Mouse (Mus musculus): Measurements from ENCODE around the gene Adamtsl4. TPM values are rescaled to one million over a fixed set of nuclear protein-coding genes. Genes with fewer than 3 reads are reported as not detected.

Gene Adamtsl4
- polyA plus RNA-seq, 1 experiment from 2014 or later: 0.64 TPM

GRCm38 (mm10) chr3:95726696-95727358 is 39.1 kb upstream of the Adamtsl4 start:
- Histone ChIP-seq H3K36me3 (ENCODE audit: control insufficient read depth, insufficient read depth, low read length) (no peaks in the 10 kb centered on the region), H3K4me1 (replicated peaks; ENCODE audit: control insufficient read depth, insufficient read depth, low read length) (no peaks in the 10 kb centered on the region), H3K4me3 (ENCODE audit: low read depth, low read length) (no peak overlapping the region), H3K9ac (ENCODE audit: low read length) (no peak overlapping the region), H3K27me3 (ENCODE audit: control insufficient read depth, insufficient read depth, low read length) (no peaks in the 10 kb centered on the region), H3K9me3 (ENCODE audit: control insufficient read depth, low read length) (no peaks in the 10 kb centered on the region), H3K27ac (ENCODE audit: low read depth, low read length) (no peak overlapping the region), H3K4me2 (ENCODE audit: low read depth, low read length, severe bottlenecking) (no peak overlapping the region)
- ATAC-seq (replicated peaks; ENCODE audit: low FRiP score) (no peak), DNase-seq (ENCODE audit: low spot score) (no peak)
- WGBS: 75% methylated on average over 7 of the region's 7 CpGs

GRCm38 (mm10) chr3:95725863-95726262 is 38.1 kb upstream of the Adamtsl4 start:
- Histone ChIP-seq H3K9ac (ENCODE audit: low read length) (no peak overlapping the region), H3K4me2 (ENCODE audit: low read depth, low read length, severe bottlenecking) (no peak overlapping the region), H3K27me3 (ENCODE audit: control insufficient read depth, insufficient read depth, low read length) (no peaks in the 10 kb centered on the region), H3K36me3 (ENCODE audit: control insufficient read depth, insufficient read depth, low read length) (no peaks in the 10 kb centered on the region), H3K27ac (ENCODE audit: low read depth, low read length) (no peak overlapping the region), H3K9me3 (ENCODE audit: control insufficient read depth, low read length) (no peaks in the 10 kb centered on the region), H3K4me1 (replicated peaks; ENCODE audit: control insufficient read depth, insufficient read depth, low read length) (no peaks in the 10 kb centered on the region), H3K4me3 (ENCODE audit: low read depth, low read length) (no peak overlapping the region)
- DNase-seq (ENCODE audit: low spot score) (no peak), ATAC-seq (replicated peaks; ENCODE audit: low FRiP score) (no peak)
- 90% methylated on average over 7 of the region's 7 CpGs for WGBS

GRCm38 (mm10) chr3:95722386-95722785 is 34.7 kb upstream of the Adamtsl4 start:
- H3K9ac ChIP-seq (ENCODE audit: low read length): no peak overlapping the region
- 82% methylated on average over 3 of the region's 3 CpGs for WGBS
- H3K36me3 ChIP-seq (ENCODE audit: control insufficient read depth, insufficient read depth, low read length): no peaks in the 10 kb centered on the region
- H3K27me3 ChIP-seq (ENCODE audit: control insufficient read depth, insufficient read depth, low read length): no peaks in the 10 kb centered on the region
- DNase-seq (ENCODE audit: low spot score) (no peak), ATAC-seq (replicated peaks; ENCODE audit: low FRiP score) (no peak)
- no peaks in the 10 kb centered on the region for H3K4me1 ChIP-seq (replicated peaks; ENCODE audit: control insufficient read depth, insufficient read depth, low read length)
- no peak overlapping the region for H3K4me3 ChIP-seq (ENCODE audit: low read depth, low read length)
- H3K9me3 ChIP-seq (ENCODE audit: control insufficient read depth, low read length): no peaks in the 10 kb centered on the region
- H3K4me2 ChIP-seq (ENCODE audit: low read depth, low read length, severe bottlenecking): no peak overlapping the region
- H3K27ac ChIP-seq (ENCODE audit: low read depth, low read length): no peak overlapping the region

- H3K9ac ChIP-seq (ENCODE audit: low read length): no peak overlapping the region
- H3K4me3 ChIP-seq (ENCODE audit: low read depth, low read length): no peak overlapping the region
- no peaks in the 10 kb centered on the region for H3K9me3 ChIP-seq (ENCODE audit: control insufficient read depth, low read length)
- DNase-seq (ENCODE audit: low spot score) (no peak), ATAC-seq (replicated peaks; ENCODE audit: low FRiP score) (no peak)
- H3K27me3 ChIP-seq (ENCODE audit: control insufficient read depth, insufficient read depth, low read length): no peaks in the 10 kb centered on the region
- H3K36me3 ChIP-seq (ENCODE audit: control insufficient read depth, insufficient read depth, low read length): no peaks in the 10 kb centered on the region
- no peak overlapping the region for H3K4me2 ChIP-seq (ENCODE audit: low read depth, low read length, severe bottlenecking)
- no peak overlapping the region for H3K27ac ChIP-seq (ENCODE audit: low read depth, low read length)
- 93% methylated on average over 2 of the region's 2 CpGs for whole genome bisulfite sequencing
- H3K4me1 ChIP-seq (replicated peaks; ENCODE audit: control insufficient read depth, insufficient read depth, low read length): no peaks in the 10 kb centered on the region
These were observed 30.4 kb upstream of the Adamtsl4 start for GRCm38 (mm10) chr3:95718153-95718552.

GRCm38 (mm10) chr3:95716075-95716474 is 28.4 kb upstream of the Adamtsl4 start:
- whole genome bisulfite sequencing: 86% methylated on average over 1 of the region's 1 CpGs
- ATAC-seq (replicated peaks; ENCODE audit: low FRiP score): no peak
- no peak overlapping the region for H3K27ac ChIP-seq (ENCODE audit: low read depth, low read length)

GRCm38 (mm10) chr3:95709967-95710366 is 22.2 kb upstream of the Adamtsl4 start:
- no peak overlapping the region for H3K4me3 ChIP-seq (ENCODE audit: low read depth, low read length)
- no peak for ATAC-seq (replicated peaks; ENCODE audit: low FRiP score)
- H3K27me3 ChIP-seq (ENCODE audit: control insufficient read depth, insufficient read depth, low read length): no peaks in the 10 kb centered on the region
- no peak overlapping the region for H3K9ac ChIP-seq (ENCODE audit: low read length)
- no peaks in the 10 kb centered on the region for H3K9me3 ChIP-seq (ENCODE audit: control insufficient read depth, low read length)
- H3K4me1 ChIP-seq (replicated peaks; ENCODE audit: control insufficient read depth, insufficient read depth, low read length): no peaks in the 10 kb centered on the region
- H3K4me2 ChIP-seq (ENCODE audit: low read depth, low read length, severe bottlenecking): no peak overlapping the region
- H3K36me3 ChIP-seq (ENCODE audit: control insufficient read depth, insufficient read depth, low read length): no peaks in the 10 kb centered on the region
- H3K27ac ChIP-seq (ENCODE audit: low read depth, low read length): no peak overlapping the region
- DNase-seq (ENCODE audit: low spot score): no peak

More at GRCm38 (mm10) chr3:95716075-95716474, 28.4 kb upstream of the Adamtsl4 start:
- H3K27me3 ChIP-seq (ENCODE audit: control insufficient read depth, insufficient read depth, low read length): no peaks in the 10 kb centered on the region
- H3K9me3 ChIP-seq (ENCODE audit: control insufficient read depth, low read length): no peaks in the 10 kb centered on the region
- no peak overlapping the region for H3K9ac ChIP-seq (ENCODE audit: low read length)
- no peak for DNase-seq (ENCODE audit: low spot score)
- H3K4me2 ChIP-seq (ENCODE audit: low read depth, low read length, severe bottlenecking): no peak overlapping the region
- H3K4me3 ChIP-seq (ENCODE audit: low read depth, low read length): no peak overlapping the region
- H3K36me3 ChIP-seq (ENCODE audit: control insufficient read depth, insufficient read depth, low read length): no peaks in the 10 kb centered on the region
- H3K4me1 ChIP-seq (replicated peaks; ENCODE audit: control insufficient read depth, insufficient read depth, low read length): no peaks in the 10 kb centered on the region

GRCm38 (mm10) chr3:95709044-95709443 is 21.3 kb upstream of the Adamtsl4 start:
- H3K4me1 ChIP-seq (replicated peaks; ENCODE audit: control insufficient read depth, insufficient read depth, low read length): no peaks in the 10 kb centered on the region
- H3K4me2 ChIP-seq (ENCODE audit: low read depth, low read length, severe bottlenecking): no peak overlapping the region
- ATAC-seq (replicated peaks; ENCODE audit: low FRiP score) (no peak), DNase-seq (ENCODE audit: low spot score) (no peak)
- H3K9ac ChIP-seq (ENCODE audit: low read length): no peak overlapping the region
- no peaks in the 10 kb centered on the region for H3K36me3 ChIP-seq (ENCODE audit: control insufficient read depth, insufficient read depth, low read length)
- no peak overlapping the region for H3K4me3 ChIP-seq (ENCODE audit: low read depth, low read length)
- no peaks in the 10 kb centered on the region for H3K9me3 ChIP-seq (ENCODE audit: control insufficient read depth, low read length)
- 94% methylated on average over 4 of the region's 4 CpGs for WGBS
- no peaks in the 10 kb centered on the region for H3K27me3 ChIP-seq (ENCODE audit: control insufficient read depth, insufficient read depth, low read length)
- H3K27ac ChIP-seq (ENCODE audit: low read depth, low read length): no peak overlapping the region

GRCm38 (mm10) chr3:95707497-95707896 is 19.8 kb upstream of the Adamtsl4 start:
- Histone ChIP-seq H3K27me3 (ENCODE audit: control insufficient read depth, insufficient read depth, low read length) (no peaks in the 10 kb centered on the region), H3K4me1 (replicated peaks; ENCODE audit: control insufficient read depth, insufficient read depth, low read length) (no peaks in the 10 kb centered on the region), H3K9me3 (ENCODE audit: control insufficient read depth, low read length) (no peaks in the 10 kb centered on the region), H3K4me3 (ENCODE audit: low read depth, low read length) (no peak overlapping the region), H3K27ac (ENCODE audit: low read depth, low read length) (no peak overlapping the region), H3K9ac (ENCODE audit: low read length) (no peak overlapping the region), H3K36me3 (ENCODE audit: control insufficient read depth, insufficient read depth, low read length) (no peaks in the 10 kb centered on the region), H3K4me2 (ENCODE audit: low read depth, low read length, severe bottlenecking) (no peak overlapping the region)
- no peak for ATAC-seq (replicated peaks; ENCODE audit: low FRiP score)
- DNase-seq (ENCODE audit: low spot score): no peak
- 89% methylated on average over 7 of the region's 7 CpGs for WGBS

- H3K4me2 ChIP-seq (ENCODE audit: low read depth, low read length, severe bottlenecking): no peak overlapping the region
- no peak overlapping the region for H3K9ac ChIP-seq (ENCODE audit: low read length)
- DNase-seq (ENCODE audit: low spot score): no peak
- ATAC-seq (replicated peaks; ENCODE audit: low FRiP score): no peak
- peaks cover 2% of the 10 kb centered on the region; the same call in 1 of the 2 replicates for H3K4me1 ChIP-seq (replicated peaks; ENCODE audit: control insufficient read depth, insufficient read depth, low read length)
- 88% methylated on average over 4 of the region's 4 CpGs for WGBS
- no peaks in the 10 kb centered on the region for H3K27me3 ChIP-seq (ENCODE audit: control insufficient read depth, insufficient read depth, low read length)
- no peak overlapping the region for H3K4me3 ChIP-seq (ENCODE audit: low read depth, low read length)
- no peaks in the 10 kb centered on the region for H3K9me3 ChIP-seq (ENCODE audit: control insufficient read depth, low read length)
- no peaks in the 10 kb centered on the region for H3K36me3 ChIP-seq (ENCODE audit: control insufficient read depth, insufficient read depth, low read length)
- no peak overlapping the region for H3K27ac ChIP-seq (ENCODE audit: low read depth, low read length)
These were observed 18.6 kb upstream of the Adamtsl4 start for GRCm38 (mm10) chr3:95706273-95706672.
